Mouse (Mus musculus): ENCODE results near the gene Podnl1.

Gene Podnl1

DNA sequence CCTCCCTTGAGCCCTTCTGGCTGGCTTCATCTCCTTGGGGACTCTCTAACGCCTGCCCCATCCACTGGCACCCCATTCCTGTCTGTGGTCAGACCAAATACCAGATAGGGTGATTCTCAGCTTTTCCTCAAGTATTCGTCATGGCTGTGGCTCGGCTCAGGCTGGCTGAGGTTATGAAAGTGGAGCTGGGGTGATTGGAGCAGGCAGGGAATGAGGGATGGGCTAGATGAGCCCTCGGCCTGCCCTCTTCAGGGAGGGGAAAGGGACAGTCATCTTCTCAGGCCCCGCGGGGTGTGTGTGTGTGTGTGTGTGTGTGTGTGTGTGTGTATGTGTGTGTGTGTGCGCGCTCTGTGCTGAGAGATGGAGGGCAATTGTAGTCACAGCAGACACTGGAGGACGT, at the start of gene Podnl1:
Gene Podnl1, plus strand, starts transcription at position 334 of the 400 bp plus-strand sequence.
- peak; percentile 69 for DNase-seq (ENCODE audit: low spot score)

GRCm38 (mm10) chr8:84076412-84076811, 49.4 kb upstream of the Podnl1 start:
- no peak for DNase-seq (ENCODE audit: low spot score)

DNA sequence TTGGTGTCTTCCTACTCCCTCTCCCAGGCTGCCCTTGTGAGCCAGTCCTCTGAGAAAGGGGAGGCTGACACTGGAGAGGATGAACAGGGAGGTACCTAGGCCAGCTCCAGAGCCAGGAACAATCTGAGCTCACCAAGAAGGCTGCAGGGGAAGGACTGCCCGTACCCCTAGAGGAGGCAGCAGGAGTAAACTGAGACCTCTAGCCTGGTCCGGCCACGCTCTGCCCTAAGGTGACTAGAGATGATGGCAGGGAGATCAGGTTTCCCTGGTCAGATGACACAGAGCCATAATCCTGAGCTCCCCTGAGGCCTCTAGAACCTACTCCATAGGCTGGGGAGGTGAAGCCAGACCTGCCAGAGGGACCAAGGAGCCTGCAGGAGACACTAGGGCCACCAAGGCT, 48.9 kb upstream of the Podnl1 start:
- no peak for DNase-seq (ENCODE audit: low spot score)

- DNase-seq (ENCODE audit: low spot score), result no peak
These were observed 46.6 kb upstream of the Podnl1 start for GRCm38 (mm10) chr8:84079206-84079605.

DNA sequence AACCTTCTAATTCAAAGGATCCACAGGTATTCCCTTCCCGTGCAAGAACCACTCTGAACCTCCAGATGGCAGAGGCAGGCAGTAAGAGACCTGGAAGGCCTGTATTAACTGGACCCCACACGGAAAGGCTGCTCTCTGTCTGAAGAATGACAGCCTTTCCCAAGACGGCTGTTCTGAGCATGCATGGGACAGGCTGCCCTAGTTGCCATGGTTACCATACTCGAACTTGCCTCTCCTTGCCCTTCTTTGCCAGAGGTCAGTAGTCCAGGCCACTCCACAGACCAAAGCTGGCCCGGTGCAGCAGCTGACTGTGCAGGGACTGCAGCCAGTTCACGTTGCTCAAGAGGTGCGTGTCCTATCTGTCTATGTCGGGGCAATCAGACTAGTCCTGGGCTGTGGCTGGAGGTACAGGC, 42.0 kb upstream of the Podnl1 start:
- peak; percentile 83 for DNase-seq (ENCODE audit: low spot score)

DNA sequence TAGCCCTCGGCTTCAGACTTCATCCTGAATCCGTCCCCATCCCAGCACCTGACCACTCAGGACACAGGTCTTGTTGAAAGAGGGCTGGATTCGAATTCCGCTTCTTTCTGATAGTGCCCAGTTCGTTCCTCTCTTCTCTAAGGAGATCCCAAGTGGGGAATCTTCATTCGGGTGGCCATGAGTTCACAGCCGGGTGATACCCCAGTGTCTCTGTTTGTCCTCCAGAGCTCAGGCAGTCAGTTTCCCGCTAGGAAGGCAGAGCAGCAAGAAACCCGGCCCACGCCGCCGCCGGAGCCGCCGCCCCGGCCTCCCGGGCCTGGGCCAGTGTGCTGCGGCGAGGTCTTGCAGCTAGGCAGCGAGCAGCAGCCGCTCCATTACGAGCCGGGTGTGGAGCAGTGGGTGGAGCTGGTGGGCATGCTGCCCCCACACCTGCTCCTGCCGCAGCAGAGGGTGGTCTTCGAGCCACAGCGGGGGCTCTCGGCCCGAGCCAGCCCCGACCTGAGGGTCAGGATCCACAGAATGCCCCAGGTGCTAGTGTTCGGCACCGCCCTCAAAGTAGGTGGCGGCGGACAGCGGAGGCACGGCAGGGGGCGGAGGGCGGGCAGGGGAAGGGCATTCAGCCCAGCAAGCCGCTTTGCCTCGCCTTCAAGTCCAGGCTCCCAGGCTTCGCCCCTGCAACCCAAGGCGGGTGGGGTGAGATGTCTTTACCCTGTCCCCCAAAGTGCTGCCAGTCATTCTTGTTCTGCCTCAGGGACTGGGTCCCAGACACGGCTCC, 41.3 kb upstream of the Podnl1 start:
- DNase-seq (ENCODE audit: low spot score), result no peak

- no peak for DNase-seq (ENCODE audit: low spot score)
These were observed 38.6 kb upstream of the Podnl1 start for GRCm38 (mm10) chr8:84087156-84087555.

GRCm38 (mm10) chr8:84087821-84088220, 38.0 kb upstream of the Podnl1 start:
- no peak for DNase-seq (ENCODE audit: low spot score)

DNA sequence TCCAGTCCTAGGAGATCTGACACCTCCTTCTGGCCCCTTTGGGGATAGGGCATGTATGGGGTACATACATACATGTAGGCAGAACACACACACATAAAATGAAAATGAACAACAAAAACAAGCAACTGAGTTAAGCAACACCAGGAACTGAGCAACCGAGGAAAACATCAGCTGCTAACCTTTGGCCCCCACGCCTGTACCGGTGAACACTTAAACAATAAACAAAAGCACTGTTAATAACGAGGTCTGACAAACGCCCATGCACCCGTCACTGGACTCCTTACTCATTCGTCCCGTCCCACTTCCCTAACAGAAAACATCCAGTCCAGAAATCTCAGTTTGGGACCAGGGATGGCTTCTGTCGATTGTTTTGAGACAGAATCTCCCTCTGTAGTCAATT, 36.5 kb upstream of the Podnl1 start:
- no peak for DNase-seq (ENCODE audit: low spot score)

DNA sequence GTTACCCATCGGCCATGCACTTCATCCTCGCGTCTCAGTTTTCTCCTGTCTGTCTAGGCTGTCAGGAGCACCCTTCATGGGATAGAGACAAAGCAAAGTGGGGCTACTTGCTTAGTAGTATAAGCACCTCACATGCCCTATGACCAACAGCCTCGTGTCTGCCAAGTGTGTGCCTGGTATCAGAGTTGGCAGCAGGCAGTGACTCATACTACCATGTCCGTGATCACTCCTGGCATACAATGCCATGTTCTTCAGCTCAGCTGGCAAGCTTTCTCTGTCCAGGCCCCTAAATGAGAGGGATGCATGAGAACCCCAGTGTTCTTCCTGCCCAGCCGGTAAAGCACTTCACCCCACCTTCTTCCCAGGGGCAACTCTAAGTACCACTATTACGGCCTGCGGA, 35.2 kb upstream of the Podnl1 start:
- peak; percentile 45 for DNase-seq (ENCODE audit: low spot score)

DNA sequence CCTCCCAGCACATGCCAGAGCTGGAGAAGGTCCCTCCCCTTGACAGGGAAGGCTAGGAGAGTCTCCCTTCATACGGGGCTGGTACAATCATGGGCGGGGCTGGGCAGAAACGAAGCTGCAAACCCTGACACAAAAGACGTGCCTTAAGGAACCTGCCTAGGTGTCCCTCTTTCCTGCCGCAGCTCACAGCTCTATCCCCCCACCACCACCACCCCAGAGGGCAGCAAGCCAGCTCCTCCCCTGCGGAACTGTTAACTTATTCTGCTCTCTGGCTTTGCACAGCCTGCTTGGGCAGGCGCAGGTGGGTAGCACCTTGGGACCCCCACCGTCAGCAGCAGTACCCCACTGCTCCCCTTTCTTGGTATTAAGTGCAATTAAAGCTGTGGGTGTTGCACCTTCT, 29.7 kb upstream of the Podnl1 start:
- no peak for DNase-seq (ENCODE audit: low spot score)

GRCm38 (mm10) chr8:84098376-84098775, 27.4 kb upstream of the Podnl1 start:
- DNase-seq (ENCODE audit: low spot score), result no peak

DNA sequence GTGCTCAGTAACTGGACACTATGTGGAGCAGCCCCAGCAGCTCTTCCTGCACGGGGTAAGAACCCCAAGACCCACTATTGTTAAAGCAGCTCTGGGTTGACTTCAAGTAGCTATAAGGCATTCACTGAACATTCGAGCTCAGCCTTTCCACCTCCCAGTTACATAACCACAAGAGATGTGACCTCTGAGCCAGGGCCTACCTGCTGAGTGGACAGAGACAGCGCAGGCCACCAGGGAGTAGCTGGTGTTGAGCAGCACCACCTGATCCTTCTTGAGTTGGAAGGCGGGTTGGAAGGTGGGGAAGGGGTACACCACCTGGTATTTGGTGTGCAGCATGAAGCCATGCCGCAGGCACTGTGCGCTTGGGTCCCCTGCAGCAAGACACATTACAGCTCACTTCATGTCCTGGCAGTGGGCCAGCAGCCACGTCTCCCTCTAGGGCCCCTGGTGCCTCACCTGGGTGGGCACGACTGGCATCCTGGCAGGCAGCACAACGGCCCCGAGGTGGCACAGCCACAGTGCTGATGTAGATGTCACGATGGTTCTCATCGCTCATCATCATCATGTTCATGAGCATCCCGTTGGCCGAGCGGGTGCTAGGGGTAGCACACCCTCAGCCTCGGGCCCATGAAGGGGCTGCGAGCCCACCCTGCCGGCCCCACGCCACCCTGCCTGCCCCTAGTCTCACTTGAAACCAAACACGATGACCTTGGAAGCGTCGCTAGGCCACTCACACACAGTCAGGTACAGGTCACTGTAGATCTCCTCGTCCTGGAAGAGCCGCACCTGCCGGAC, 24.1 kb upstream of the Podnl1 start:
- no peak for DNase-seq (ENCODE audit: low spot score)

DNA sequence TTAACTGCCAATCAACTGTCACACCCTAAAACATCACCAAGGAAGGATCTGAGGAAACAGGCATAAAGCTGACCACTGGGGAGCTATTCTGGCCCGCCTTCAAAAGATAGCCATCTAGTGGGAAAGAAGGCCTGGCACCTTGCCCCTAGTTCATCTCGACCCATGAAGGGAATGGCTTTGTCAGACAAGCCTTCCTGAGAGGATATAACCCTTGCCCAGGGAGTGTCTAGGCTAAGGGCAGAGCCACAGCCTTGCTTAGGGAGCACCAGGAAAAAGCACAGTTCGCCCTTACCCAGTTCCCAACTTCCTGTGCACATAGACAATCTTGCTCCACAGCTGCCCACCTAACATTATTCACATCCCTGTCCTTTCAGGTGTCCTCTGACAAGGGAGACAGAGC, 22.2 kb upstream of the Podnl1 start:
- DNase-seq (ENCODE audit: low spot score), result peak; percentile 77

GRCm38 (mm10) chr8:84104221-84104620, 21.6 kb upstream of the Podnl1 start:
- DNase-seq (ENCODE audit: low spot score), result peak; percentile 90

- peak; percentile 100 for DNase-seq (ENCODE audit: low spot score)
These were observed 20.8 kb upstream of the Podnl1 start, which contains the start of gene Dcaf15 for GRCm38 (mm10) chr8:84104697-84105609. Gene Dcaf15, minus strand, starts transcription at chr8:84104768.

GRCm38 (mm10) chr8:84105676-84106075, 20.1 kb upstream of the Podnl1 start:
- no peak for DNase-seq (ENCODE audit: low spot score)

DNA sequence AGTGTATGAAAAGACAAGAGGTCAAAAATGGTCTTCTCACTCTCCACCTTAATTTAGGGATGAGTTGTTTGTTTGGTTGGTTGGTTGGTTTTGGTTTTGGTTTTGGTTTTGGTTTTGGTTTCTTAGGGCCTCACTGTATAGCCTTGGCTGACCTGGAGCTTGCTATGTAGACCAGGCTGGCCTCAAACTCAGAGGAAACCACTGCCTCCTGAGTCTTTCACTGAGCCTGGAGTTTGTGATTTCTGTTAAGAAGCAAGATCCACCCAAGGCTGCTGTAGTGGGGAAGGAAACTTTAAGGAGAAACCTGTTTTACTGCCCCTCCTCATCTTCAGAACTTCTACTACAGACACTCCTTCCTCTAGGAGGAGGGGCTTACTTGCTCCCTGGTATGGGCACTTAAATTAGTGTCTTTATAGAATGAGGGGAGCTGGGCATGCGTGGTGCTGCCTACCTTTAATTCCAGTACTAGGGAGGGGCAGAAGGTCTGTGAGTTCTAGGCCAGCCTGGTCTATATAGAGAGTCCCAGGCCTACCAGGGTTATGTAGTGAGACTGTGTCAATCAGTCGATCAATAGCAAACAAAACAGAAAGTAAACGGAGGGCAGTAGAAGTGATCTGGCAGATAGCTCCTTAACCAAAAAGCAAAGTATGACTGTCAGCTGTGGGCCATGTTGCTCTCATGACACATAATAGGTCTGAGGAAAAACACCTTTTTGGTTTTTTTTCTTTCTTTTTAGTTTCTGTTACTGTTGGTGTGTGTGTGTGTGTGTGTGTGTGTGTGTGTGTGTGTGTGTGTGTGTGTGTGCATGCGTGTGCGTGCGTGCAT, 19.4 kb upstream of the Podnl1 start:
- DNase-seq (ENCODE audit: low spot score), result no peak

GRCm38 (mm10) chr8:84115646-84116045, 10.1 kb upstream of the Podnl1 start:
- no peak for DNase-seq (ENCODE audit: low spot score)

- DNase-seq (ENCODE audit: low spot score), result no peak
These were observed 3.6 kb upstream of the Podnl1 start for GRCm38 (mm10) chr8:84122151-84122550.

DNA sequence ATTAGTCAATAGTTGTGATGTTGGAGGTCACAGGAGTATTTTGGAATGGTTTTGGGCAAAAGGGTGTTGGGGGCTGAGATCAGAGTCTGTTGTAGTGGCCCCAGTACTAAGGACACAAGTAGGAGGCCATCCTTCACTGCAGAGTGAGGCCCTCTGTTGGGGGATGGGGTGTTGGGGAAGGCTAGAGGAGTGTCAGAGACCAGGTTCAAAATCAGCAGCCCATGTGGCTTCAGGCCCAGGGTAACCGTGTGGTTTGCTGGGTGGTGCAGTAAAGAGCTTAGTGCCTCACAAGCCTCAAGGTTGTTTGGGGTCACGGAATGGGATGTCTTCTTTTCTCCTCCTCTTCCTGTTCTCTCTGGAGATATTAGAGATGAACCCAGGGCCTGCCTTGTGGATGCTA, 953 bp downstream of the Podnl1 start:
- no peak for DNase-seq (ENCODE audit: low spot score)
